Mouse (Mus musculus) heart, embryonic 14.5 days (tissue): ENCODE measurements around the gene Gse1. TPM values are rescaled to one million over a fixed set of nuclear protein-coding genes. Genes with fewer than 3 reads are reported as not detected.
A peak's percentile ranks its signal among the peaks of the same experiment; 100 is the strongest.

ENCODE experiments used
- ATAC-seq: fragments of 200-750 bp; cut with Nextera tagmentation; 2 replicates; pipeline ENCODE4 v1.8.0; 2017; ENCODE audit warnings: low read depth, moderate TSS enrichment; ENCODE audit not compliant: insufficient number of reproducible peaks, insufficient read depth, low FRiP score
- H3K27ac ChIP-seq, 2 experiments: fragments of 200-500 bp in 1 of 2; fragments of 300-500 bp in 1 of 2; sonication (generic) in 1 of 2; replicated peaks in 1 of 2; 2 replicates each; pipeline ENCODE4 v1.5.1; 2012 to 2014; ENCODE audit warnings: low read depth in 2 of 2, low read length in 2 of 2, control low read depth in 1 of 2, mild to moderate bottlenecking in 1 of 2, mixed read lengths in 1 of 2; ENCODE audit not compliant: control insufficient read depth in 1 of 2, insufficient read depth in 1 of 2
- H3K27me3 ChIP-seq: fragments of 300-500 bp; sonication (generic); 2 replicates; pipeline ENCODE4 v1.6.1; 2014; ENCODE audit warnings: mild to moderate bottlenecking, low read length, control low read depth; ENCODE audit not compliant: control insufficient read depth, insufficient read depth
- H3K36me3 ChIP-seq: fragments of 300-500 bp; sonication (generic); 2 replicates; pipeline ENCODE4 v1.6.1; 2014; ENCODE audit warnings: mild to moderate bottlenecking, control low read depth, low read length, mixed read lengths; ENCODE audit not compliant: control insufficient read depth, insufficient read depth
- H3K4me1 ChIP-seq, 2 experiments: fragments of 200-500 bp in 1 of 2; fragments of 300-500 bp in 1 of 2; sonication (generic) in 1 of 2; 2 replicates each; pipeline ENCODE4 v1.6.1; 2012 to 2014; ENCODE audit warnings: low read length in 2 of 2, control low read depth in 1 of 2, mixed read lengths in 1 of 2; ENCODE audit not compliant: control insufficient read depth in 2 of 2, insufficient read depth in 2 of 2
- H3K4me2 ChIP-seq: fragments of 300-500 bp; sonication (generic); 2 replicates; pipeline ENCODE4 v1.6.1; 2014; ENCODE audit warnings: mild to moderate bottlenecking, low read length
- H3K4me3 ChIP-seq, 2 experiments: fragments of 200-500 bp in 1 of 2; fragments of 300-500 bp in 1 of 2; sonication (generic) in 1 of 2; 2 replicates each; pipeline ENCODE4 v1.5.1; 2012 to 2014; ENCODE audit warnings: low read length in 2 of 2, mild to moderate bottlenecking in 2 of 2, control low read depth in 1 of 2, low read depth in 1 of 2, moderate library complexity in 1 of 2; ENCODE audit not compliant: control insufficient read depth in 1 of 2, insufficient read depth in 1 of 2
- H3K9ac ChIP-seq: fragments of 300-500 bp; sonication (generic); 2 replicates; pipeline ENCODE4 v1.6.1; 2014; ENCODE audit warnings: mild to moderate bottlenecking, low read length
- H3K9me3 ChIP-seq: fragments of 300-500 bp; sonication (generic); 2 replicates; pipeline ENCODE4 v1.6.1; 2016; ENCODE audit warnings: low read length, control low read depth; ENCODE audit not compliant: control insufficient read depth
- WGBS: fragments of 180-500 bp; shearing (Covaris S2); extraction: QIAGEN DNeasy Blood & Tissue Kit; methylation state at CpG from one replicate; pipeline ENCODE4 v1.1.7; 2014; 5-methylcytosine and 5-hydroxymethylcytosine counted together
- polyA plus RNA-seq: library from polyadenylated mRNA; unstranded; fragments of >200 nt; fragmentation: Nextera tagmentation; extraction: Ambion mirVana; gene quantifications from 2 replicates; pipeline ENCODE4 v1.2.1, GENCODE M21; 2014

Gse1 gene
- polyA plus RNA-seq, 1 experiment from 2014 or later: 12.2 TPM

DNA sequence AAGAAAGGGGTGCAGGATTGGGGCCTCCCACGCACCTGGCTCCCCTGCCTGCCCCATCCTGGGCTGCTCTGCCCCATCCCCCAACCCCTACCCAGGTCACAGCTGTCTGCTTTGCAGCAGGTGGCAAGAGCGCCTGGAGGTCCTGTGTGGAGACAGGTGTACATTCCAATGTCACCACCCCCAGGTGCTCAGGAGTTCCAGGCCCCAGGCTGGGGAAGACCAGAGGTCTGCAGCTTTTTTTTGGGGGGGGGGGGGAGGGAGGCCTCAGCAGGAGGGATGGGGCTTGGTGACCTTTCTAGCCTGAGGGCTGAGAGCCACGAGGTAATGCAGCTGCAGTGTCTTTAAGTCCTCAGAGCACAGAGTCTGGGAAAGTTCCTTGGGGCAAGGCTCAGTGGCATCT, 300.1 kb downstream of the Gse1 start:
- Histone ChIP-seq H3K4me1 (peaks cover 74 to 84% of the 10 kb centered on the region in 2 experiments), H3K9me3 (no peaks in the 10 kb centered on the region), H3K36me3 (no peaks in the 10 kb centered on the region), H3K27me3 (no peaks in the 10 kb centered on the region), H3K4me3 (no peak overlapping the region), H3K27ac (peak overlapping the region in 1 of 2 experiments; percentile 90; a peak in 2 of 4 replicates), H3K4me2 (no peak overlapping the region), H3K9ac (peak overlapping the region; percentile 52; the same call in 1 of the 2 replicates)
- 22% methylated on average over 3 of the region's 3 CpGs for WGBS
- ATAC-seq: no peak

- Histone ChIP-seq H3K36me3 (no peaks in the 10 kb centered on the region), H3K9me3 (no peaks in the 10 kb centered on the region), H3K27me3 (no peaks in the 10 kb centered on the region), H3K9ac (no peak overlapping the region), H3K27ac (0 out of 4 replicates have a peak overlapping the region, but pooled peaks of 1 of the 2 experiments have one; percentile 14), H3K4me3 (no peak overlapping the region), H3K4me1 (peaks cover 68 to 84% of the 10 kb centered on the region in 2 experiments), H3K4me2 (no peak overlapping the region)
- whole genome bisulfite sequencing: 55% methylated on average over 7 of the region's 7 CpGs
- ATAC-seq: no peak
Measured at GRCm38 (mm10) chr8:120529226-120529625, 301.0 kb downstream of the Gse1 start.

DNA sequence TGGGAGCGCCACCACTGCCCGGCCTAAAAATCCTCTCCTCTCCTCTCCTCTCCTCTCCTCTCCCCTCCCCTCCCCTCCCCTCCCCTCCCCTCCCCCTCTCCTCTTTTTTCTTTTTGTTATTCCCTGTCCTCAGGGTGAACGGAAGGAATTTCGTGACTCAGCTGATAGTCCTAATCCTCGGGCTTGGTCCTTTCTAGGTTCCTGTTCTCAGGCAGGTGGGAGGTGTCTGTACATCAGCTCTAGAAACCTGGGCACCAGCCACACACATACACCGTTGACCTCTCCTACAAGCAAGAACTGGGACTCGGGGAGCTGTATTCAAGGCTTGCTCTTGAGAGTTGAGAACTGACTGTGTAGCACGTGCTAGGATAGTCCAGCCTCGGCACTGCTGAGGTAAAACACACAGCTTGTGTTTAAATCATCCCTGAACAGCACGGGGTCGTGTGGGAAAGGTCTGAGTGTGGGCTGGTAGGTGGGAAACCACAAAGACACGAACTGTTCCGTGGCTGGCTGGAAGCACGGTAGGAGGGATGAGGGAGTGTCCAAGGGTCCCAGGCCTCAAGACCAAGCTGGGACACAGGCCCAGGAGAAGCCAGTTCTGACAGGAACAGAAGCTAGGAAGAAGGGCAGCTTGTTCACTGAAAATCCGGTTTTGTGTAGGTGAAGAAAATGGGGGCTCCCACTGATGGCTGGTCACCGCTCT, 302.8 kb downstream of the Gse1 start:
- Histone ChIP-seq H3K9ac (no peak overlapping the region), H3K27ac (peak overlapping the region; percentile 62 to 91), H3K4me1 (peaks cover 59 to 80% of the 10 kb centered on the region in 2 experiments), H3K9me3 (no peaks in the 10 kb centered on the region), H3K27me3 (no peaks in the 10 kb centered on the region), H3K4me2 (0 out of 2 replicates have a peak overlapping the region, but pooled peaks have one; percentile 52), H3K4me3 (no peak overlapping the region), H3K36me3 (no peaks in the 10 kb centered on the region)
- ATAC-seq: no peak
- WGBS: 41% methylated on average over 16 of the region's 16 CpGs

DNA sequence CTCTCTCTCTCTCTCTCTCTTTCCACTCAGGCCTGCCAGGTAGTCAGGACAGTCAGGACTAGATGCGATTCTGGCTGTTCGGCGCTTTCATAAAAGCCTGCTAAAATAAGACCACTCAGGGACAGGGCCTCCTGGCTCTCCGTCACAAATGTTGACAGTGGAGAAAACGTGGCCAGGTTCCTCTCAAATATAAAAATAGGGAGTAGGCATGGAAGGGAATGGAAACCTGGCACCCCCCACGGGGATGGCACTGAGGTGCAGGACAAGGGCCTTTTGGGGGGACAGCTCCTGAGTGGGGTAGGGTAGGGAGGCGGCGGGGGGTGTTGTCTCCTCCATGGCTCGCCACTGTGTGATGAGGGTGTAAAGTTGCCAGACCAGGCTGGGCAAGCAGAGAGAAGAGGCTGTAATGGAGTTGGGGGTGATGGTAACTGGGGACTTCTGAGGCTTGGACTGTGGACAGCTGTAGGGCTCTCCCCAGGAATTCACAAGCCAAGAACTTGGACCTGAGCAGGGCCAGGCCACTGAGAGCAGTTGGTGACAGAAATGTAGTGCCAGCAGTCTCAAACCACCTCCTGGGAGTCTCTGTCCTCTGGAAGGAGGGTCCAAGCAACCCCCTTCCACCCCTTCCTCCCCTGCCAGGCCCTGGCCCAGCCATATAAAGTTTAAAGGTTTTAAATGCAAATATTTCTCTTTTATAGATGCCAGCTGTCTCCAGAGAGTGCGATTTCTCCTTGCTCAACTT, 303.7 kb downstream of the Gse1 start:
- peak overlapping the region; percentile 62 to 91 for H3K27ac ChIP-seq
- peak overlapping the region; percentile 52 for H3K4me2 ChIP-seq
- peak overlapping the region; percentile 67; the same call in 1 of the 2 replicates for H3K9ac ChIP-seq
- ATAC-seq: no peak
- no peaks in the 10 kb centered on the region for H3K36me3 ChIP-seq
- 25% methylated on average over 10 of the region's 10 CpGs for WGBS
- H3K4me3 ChIP-seq: no peak overlapping the region
- no peaks in the 10 kb centered on the region for H3K9me3 ChIP-seq
- H3K27me3 ChIP-seq: no peaks in the 10 kb centered on the region
- peaks cover 50 to 80% of the 10 kb centered on the region in 2 experiments for H3K4me1 ChIP-seq

GRCm38 (mm10) chr8:120532517-120533215, 304.4 kb downstream of the Gse1 start:
- Histone ChIP-seq H3K4me2 (peak overlapping the region; percentile 52), H3K4me1 (peaks cover 45 to 74% of the 10 kb centered on the region in 2 experiments), H3K36me3 (no peaks in the 10 kb centered on the region), H3K27me3 (no peaks in the 10 kb centered on the region), H3K4me3 (0 out of 4 replicates have a peak overlapping the region, but pooled peaks of 1 of the 2 experiments have one; percentile 5), H3K9me3 (no peaks in the 10 kb centered on the region), H3K27ac (peak overlapping the region; percentile 62 to 91; a peak in 3 of 4 replicates), H3K9ac (peak overlapping the region; percentile 67)
- WGBS: 11% methylated on average over 29 of the region's 29 CpGs
- no peak for ATAC-seq

DNA sequence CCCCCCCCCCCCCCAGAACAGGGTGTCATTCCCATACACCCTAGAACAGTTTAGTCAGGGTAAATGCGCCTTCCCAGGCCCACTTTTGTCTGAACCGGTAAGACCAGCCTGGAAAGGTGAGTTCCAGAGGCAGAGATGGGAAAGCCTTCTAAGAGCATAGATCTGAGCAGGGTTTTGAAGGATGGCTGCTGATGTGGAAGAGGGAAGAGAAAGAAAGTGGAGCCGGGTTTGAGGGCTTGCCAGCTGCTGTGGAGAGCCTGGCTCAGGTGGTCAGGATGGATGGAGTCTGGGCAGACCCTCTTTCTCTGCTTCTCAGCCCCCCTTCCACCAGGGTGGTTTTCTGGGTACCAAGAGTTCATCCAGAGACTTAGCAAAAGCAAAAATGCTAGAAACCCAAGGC, 305.1 kb downstream of the Gse1 start:
- Histone ChIP-seq H3K4me3 (no peak overlapping the region), H3K4me1 (peaks cover 38 to 71% of the 10 kb centered on the region in 2 experiments), H3K27me3 (no peaks in the 10 kb centered on the region), H3K9me3 (no peaks in the 10 kb centered on the region), H3K9ac (peak overlapping the region; percentile 67; the same call in 1 of the 2 replicates), H3K36me3 (no peaks in the 10 kb centered on the region), H3K4me2 (peak overlapping the region; percentile 52), H3K27ac (0 out of 4 replicates have a peak overlapping the region, but pooled peaks of 1 of the 2 experiments have one; percentile 91)
- WGBS: 70% methylated on average over 3 of the region's 3 CpGs
- no peak for ATAC-seq

DNA sequence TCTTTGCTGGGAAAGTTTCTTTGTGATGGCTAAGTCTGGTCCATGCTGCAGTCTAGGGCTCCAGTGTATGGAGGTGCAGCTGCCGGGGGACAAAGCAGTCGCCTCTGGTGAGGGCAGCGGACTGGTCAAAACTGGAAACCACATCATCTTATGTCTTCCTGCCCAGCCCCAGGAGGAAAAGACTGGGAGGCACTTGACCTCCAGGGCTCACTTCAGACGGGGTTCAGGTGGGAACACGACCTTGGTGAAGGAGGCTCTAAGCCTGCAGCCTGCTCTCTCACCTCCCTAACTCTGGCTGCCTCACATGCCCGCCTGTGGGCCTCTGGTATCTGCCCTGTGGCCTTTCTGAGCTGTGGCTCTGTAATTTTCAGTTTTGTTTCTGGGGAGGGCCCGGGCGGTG, 305.8 kb downstream of the Gse1 start:
- H3K4me1 ChIP-seq: peaks cover 37 to 71% of the 10 kb centered on the region in 2 experiments
- H3K9ac ChIP-seq: 0 out of 2 replicates have a peak overlapping the region, but pooled peaks have one; percentile 67
- no peaks in the 10 kb centered on the region for H3K9me3 ChIP-seq
- no peaks in the 10 kb centered on the region for H3K27me3 ChIP-seq
- no peaks in the 10 kb centered on the region for H3K36me3 ChIP-seq
- 49% methylated on average over 8 of the region's 8 CpGs for WGBS
- no peak overlapping the region for H3K4me2 ChIP-seq
- H3K27ac ChIP-seq: no peak overlapping the region
- no peak for ATAC-seq
- no peak overlapping the region for H3K4me3 ChIP-seq
